Mouse (Mus musculus): ENCODE data around the gene Trpm5. TPM values are rescaled to one million over a fixed set of nuclear protein-coding genes. Genes with fewer than 3 reads are reported as not detected.

Trpm5 gene
- polyA plus RNA-seq, 1 experiment = 0.95 TPM

GRCm38 (mm10) chr7:143053008-143053899, 41.2 kb downstream of the Trpm5 start:
- Histone ChIP-seq H3K27me3 (ENCODE audit: control insufficient read depth, insufficient read depth, low read length) (no peaks in the 10 kb centered on the region), H3K36me3 (ENCODE audit: control insufficient read depth, insufficient read depth, low read length) (no peaks in the 10 kb centered on the region), H3K4me1 (ENCODE audit: control insufficient read depth, insufficient read depth, insufficient read length) (peaks cover 45% of the 10 kb centered on the region; the same call in 1 of the 2 replicates), H3K4me3 (ENCODE audit: extremely low read depth, insufficient read depth, insufficient read length) (peak overlapping the region; percentile 63), H3K27ac (ENCODE audit: insufficient read depth, low read length) (peak overlapping the region; percentile 72)
- WGBS = under 1% methylated on average over 46 of the region's 46 CpGs
- TF ChIP-seq POLR2A (IDR thresholded peaks at IDR 0.05; ENCODE audit: low read depth, low read length) (no peak), CTCF (IDR thresholded peaks at IDR 0.05; ENCODE audit: extremely low read depth, insufficient read depth, insufficient read length, insufficient replicate concordance) (0 out of 2 replicates have a peak, but pooled peaks have one; percentile 29)
- DNase-seq (ENCODE audit: low read depth in 1 of 2, low spot score in 2 of 2) = peak in 1 of 2 experiments; percentile 52

GRCm38 (mm10) chr7:143052626-143053007, 41.8 kb downstream of the Trpm5 start, which contains the start of gene Cd81:
Gene Cd81 (plus strand): TSS chr7:143052739.
- peak; percentile 78 for TF ChIP-seq POLR2A (IDR thresholded peaks at IDR 0.05; ENCODE audit: low read depth, low read length)
- TF ChIP-seq CTCF (IDR thresholded peaks at IDR 0.05; ENCODE audit: extremely low read depth, insufficient read depth, insufficient read length, insufficient replicate concordance) = no peak
- Histone ChIP-seq H3K27ac (ENCODE audit: insufficient read depth, low read length) (peak within 1 kb of the TSS; percentile 72), H3K4me3 (ENCODE audit: extremely low read depth, insufficient read depth, insufficient read length) (peak within 1 kb of the TSS; percentile 63), H3K36me3 (ENCODE audit: control insufficient read depth, insufficient read depth, low read length) (no peaks in the 10 kb centered on the region), H3K4me1 (ENCODE audit: control insufficient read depth, insufficient read depth, insufficient read length) (peaks cover 39% of the 10 kb centered on the region; the same call in 1 of the 2 replicates), H3K27me3 (ENCODE audit: control insufficient read depth, insufficient read depth, low read length) (no peaks in the 10 kb centered on the region)
- under 1% methylated on average over 36 of the region's 37 CpGs for WGBS
- peak in 1 of 2 experiments; percentile 84 for DNase-seq (ENCODE audit: low read depth in 1 of 2, low spot score in 2 of 2)

- TF ChIP-seq POLR2A (IDR thresholded peaks at IDR 0.05; ENCODE audit: low read depth, low read length) (no peak), CTCF (IDR thresholded peaks at IDR 0.05; ENCODE audit: extremely low read depth, insufficient read depth, insufficient read length, insufficient replicate concordance) (no peak)
- DNase-seq (ENCODE audit: low read depth in 1 of 2, low spot score in 2 of 2) = no peak
- WGBS = 45% methylated on average over 2 of the region's 2 CpGs
- Histone ChIP-seq H3K4me3 (ENCODE audit: extremely low read depth, insufficient read depth, insufficient read length) (no peak overlapping the region), H3K36me3 (ENCODE audit: control insufficient read depth, insufficient read depth, low read length) (no peaks in the 10 kb centered on the region), H3K27me3 (ENCODE audit: control insufficient read depth, insufficient read depth, low read length) (no peaks in the 10 kb centered on the region), H3K4me1 (ENCODE audit: control insufficient read depth, insufficient read depth, insufficient read length) (peaks cover 31% of the 10 kb centered on the region; the same call in 1 of the 2 replicates), H3K27ac (ENCODE audit: insufficient read depth, low read length) (no peak overlapping the region)
These were observed 43.1 kb downstream of the Trpm5 start for GRCm38 (mm10) chr7:143051316-143051715.

GRCm38 (mm10) chr7:143049841-143050816, 44.3 kb downstream of the Trpm5 start:
- no peaks in the 10 kb centered on the region for H3K36me3 ChIP-seq (ENCODE audit: control insufficient read depth, insufficient read depth, low read length)
- H3K4me3 ChIP-seq (ENCODE audit: extremely low read depth, insufficient read depth, insufficient read length) = no peak overlapping the region
- TF ChIP-seq POLR2A (IDR thresholded peaks at IDR 0.05; ENCODE audit: low read depth, low read length) (no peak), CTCF (IDR thresholded peaks at IDR 0.05; ENCODE audit: extremely low read depth, insufficient read depth, insufficient read length, insufficient replicate concordance) (no peak)
- DNase-seq (ENCODE audit: low read depth in 1 of 2, low spot score in 2 of 2) = no peak
- H3K27me3 ChIP-seq (ENCODE audit: control insufficient read depth, insufficient read depth, low read length) = no peaks in the 10 kb centered on the region
- H3K27ac ChIP-seq (ENCODE audit: insufficient read depth, low read length) = no peak overlapping the region; the same call in 1 of the 2 replicates
- peaks cover 29% of the 10 kb centered on the region; the same call in 1 of the 2 replicates for H3K4me1 ChIP-seq (ENCODE audit: control insufficient read depth, insufficient read depth, insufficient read length)
- WGBS = 52% methylated on average over 3 of the region's 3 CpGs

- peaks cover 23% of the 10 kb centered on the region; the same call in 1 of the 2 replicates for H3K4me1 ChIP-seq (ENCODE audit: control insufficient read depth, insufficient read depth, insufficient read length)
- no peak for TF ChIP-seq CTCF (IDR thresholded peaks at IDR 0.05; ENCODE audit: extremely low read depth, insufficient read depth, insufficient read length, insufficient replicate concordance)
- H3K27me3 ChIP-seq (ENCODE audit: control insufficient read depth, insufficient read depth, low read length) = no peaks in the 10 kb centered on the region
- H3K27ac ChIP-seq (ENCODE audit: insufficient read depth, low read length) = no peak overlapping the region
- no peak overlapping the region for H3K4me3 ChIP-seq (ENCODE audit: extremely low read depth, insufficient read depth, insufficient read length)
- H3K36me3 ChIP-seq (ENCODE audit: control insufficient read depth, insufficient read depth, low read length) = no peaks in the 10 kb centered on the region
- no peak for DNase-seq (ENCODE audit: low read depth in 1 of 2, low spot score in 2 of 2)
- WGBS = 81% methylated on average over 3 of the region's 3 CpGs
These were observed 45.1 kb downstream of the Trpm5 start for GRCm38 (mm10) chr7:143049331-143049730.

GRCm38 (mm10) chr7:143046358-143046757, 48.1 kb downstream of the Trpm5 start:
- Histone ChIP-seq H3K27me3 (ENCODE audit: control insufficient read depth, insufficient read depth, low read length) (no peaks in the 10 kb centered on the region), H3K36me3 (ENCODE audit: control insufficient read depth, insufficient read depth, low read length) (no peaks in the 10 kb centered on the region), H3K4me1 (ENCODE audit: control insufficient read depth, insufficient read depth, insufficient read length) (peaks cover 26% of the 10 kb centered on the region; the same call in 1 of the 2 replicates), H3K27ac (ENCODE audit: insufficient read depth, low read length) (peak overlapping the region; percentile 31), H3K4me3 (ENCODE audit: extremely low read depth, insufficient read depth, insufficient read length) (no peak overlapping the region)
- no peak for DNase-seq (ENCODE audit: low read depth in 1 of 2, low spot score in 2 of 2)
- 38% methylated on average over 7 of the region's 7 CpGs for WGBS
- no peak for TF ChIP-seq CTCF (IDR thresholded peaks at IDR 0.05; ENCODE audit: extremely low read depth, insufficient read depth, insufficient read length, insufficient replicate concordance)
- no peak for TF ChIP-seq POLR2A (IDR thresholded peaks at IDR 0.05; ENCODE audit: low read depth, low read length)
